18 mouse cellular contexts compared by ENCODE assay signal in the genomic region with DNA sequence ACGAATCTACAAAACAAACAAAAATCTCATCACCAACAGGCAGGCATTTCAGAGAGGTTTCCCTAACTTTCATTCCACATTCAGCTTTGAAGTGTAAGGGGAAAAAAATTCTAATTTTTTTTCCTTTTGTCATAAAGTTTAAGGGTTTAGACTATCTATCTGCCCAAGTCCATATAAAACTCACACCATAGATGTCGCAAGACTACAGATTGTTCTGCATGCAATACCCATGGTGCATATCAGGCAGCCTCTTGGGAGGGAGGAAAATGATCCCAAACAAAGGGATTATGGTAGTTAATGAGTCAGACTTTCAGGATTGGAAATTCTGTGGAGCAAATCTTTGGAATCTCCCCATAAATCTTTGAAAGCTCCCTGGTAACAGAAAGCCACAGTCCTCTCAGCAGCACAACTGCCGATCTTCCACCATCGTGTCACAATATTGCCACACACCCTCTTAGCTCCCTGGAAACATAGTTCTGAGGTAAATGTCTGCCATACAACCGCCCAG.
DNase-seq lines count a peak whose midpoint lies in the region; ATAC-seq and TF ChIP-seq lines count a peak whose summit lies in the region.
"Had no signal": no experiment of that assay in that cellular context is flagged by ENCODE, and none has a peak within 500 bp of the region (broad histone marks: within the 10 kb centered on the region; RNA-seq: fewer than 3 reads in every experiment).

No protein-coding gene starts in this region.

- no peak overlapping the region for H3K9ac ChIP-seq in forebrain, embryonic 14.5 days (ENCODE audit: low read length)
- H3K9ac ChIP-seq: heart, embryonic 12.5 days; hindbrain, embryonic 15.5 days had no signal

- 0 out of 2 replicates have a peak, but pooled peaks cover 2% of the 10 kb centered on the region for H3K4me1 ChIP-seq in embryonic fibroblast, embryonic 13.5 days (ENCODE audit: control insufficient read depth, insufficient read depth, low read length)
- peaks cover 36% of the 10 kb centered on the region for H3K4me1 ChIP-seq in forebrain, embryonic 14.5 days (ENCODE audit: control insufficient read depth, insufficient read depth, low read length)
- H3K4me1 ChIP-seq: heart, embryonic 12.5 days had no signal

- TF ChIP-seq CTCF in embryonic fibroblast, embryonic 13.5 days (IDR thresholded peaks at IDR 0.05; ENCODE audit: borderline replicate concordance, insufficient read depth, low read length): no peak

- peak; percentile 24 for DNase-seq in gastrocnemius, adult 18-20 months (ENCODE audit: low spot score)
- DNase-seq in gastrocnemius, postnatal 4 days (ENCODE audit: low spot score in 2 of 2): no peak
- peak; percentile 62 for DNase-seq in 3T3-L1 (ENCODE audit: low read depth, low spot score)
- DNase-seq in skeletal muscle tissue, adult 2 months (ENCODE audit: low read depth, low spot score): peak; percentile 18
- DNase-seq in forebrain, embryonic 14.5 days (ENCODE audit: low spot score): no peak
- DNase-seq in B cell, adult 2 months: no peak
- DNase-seq: adrenal gland, adult 2 months; adrenal gland, postnatal 25 days; cerebellum, adult 2 months; cerebellum, postnatal 10 days had no signal

- no peaks in the 10 kb centered on the region for H3K9me3 ChIP-seq in forebrain, embryonic 14.5 days (replicated peaks; ENCODE audit: control insufficient read depth, low read length)
- H3K9me3 ChIP-seq: embryonic facial prominence, embryonic 10.5 days; heart, embryonic 12.5 days; hindbrain, embryonic 15.5 days had no signal

- no peaks in the 10 kb centered on the region; the same call in 1 of the 2 replicates for H3K27me3 ChIP-seq in forebrain, embryonic 14.5 days (replicated peaks; ENCODE audit: control insufficient read depth, insufficient read depth, low read length)
- H3K27me3 ChIP-seq: heart, embryonic 12.5 days; Patski had no signal

- H3K36me3 ChIP-seq in forebrain, embryonic 14.5 days (ENCODE audit: control insufficient read depth, insufficient read depth, low read length): no peaks in the 10 kb centered on the region
- H3K36me3 ChIP-seq: embryonic facial prominence, embryonic 10.5 days; heart, embryonic 12.5 days; hindbrain, embryonic 15.5 days had no signal

- peak overlapping the region; percentile 83 for H3K27ac ChIP-seq in embryonic fibroblast, embryonic 13.5 days (ENCODE audit: insufficient read depth, low read length)
- H3K27ac ChIP-seq in forebrain, embryonic 14.5 days (ENCODE audit: low read depth, low read length): no peak overlapping the region
- H3K27ac ChIP-seq: embryonic facial prominence, embryonic 10.5 days; hindbrain, embryonic 15.5 days had no signal

- TF ChIP-seq POLR2A in embryonic fibroblast, embryonic 13.5 days (IDR thresholded peaks at IDR 0.05; ENCODE audit: low read depth, low read length): no peak

- WGBS in forebrain, embryonic 14.5 days: 71% methylated on average over 5 of the region's 5 CpGs

- no peak overlapping the region for H3K4me2 ChIP-seq in forebrain, embryonic 14.5 days (ENCODE audit: low read length)
- H3K4me2 ChIP-seq: heart, embryonic 12.5 days; hindbrain, embryonic 15.5 days had no signal

- ATAC-seq in forebrain, embryonic 14.5 days: no peak
- ATAC-seq: activated CD4-positive, CD25-positive, alpha-beta regulatory T cell, adult 4 months; intestine, embryonic 16.5 days; Patski had no signal

- no peak overlapping the region for H3K4me3 ChIP-seq in embryonic fibroblast, embryonic 13.5 days (ENCODE audit: insufficient read depth, low read length)
- no peak overlapping the region for H3K4me3 ChIP-seq in forebrain, embryonic 14.5 days (ENCODE audit: low read depth, low read length)
- H3K4me3 ChIP-seq: embryonic facial prominence, embryonic 10.5 days; erythroblast, embryonic 14.5 days; heart, embryonic 12.5 days; hindbrain, embryonic 15.5 days had no signal

Comparison
In these comparisons a context has a peak if more than half of its experiments do, and no peak if none do; other contexts are left out.
1. DNase-seq: peak in gastrocnemius, adult 18-20 months (single experiment), 3T3-L1 (single experiment) and skeletal muscle tissue, adult 2 months (single experiment); none in gastrocnemius, postnatal 4 days (0 of 2), forebrain, embryonic 14.5 days (single experiment) and B cell, adult 2 months (0 of 2).